ENCODE assay signal across 31 mouse cellular contexts in genomic region chr12:50981318-50981717, GRCm38 (mm10).
"Had no signal": no experiment of that assay in that cellular context is flagged by ENCODE, and none has a peak within 500 bp of the region (broad histone marks: within the 10 kb centered on the region; RNA-seq: fewer than 3 reads in every experiment).

No protein-coding gene starts in this region.

- DNase-seq: left cerebral cortex, postnatal 4 days; liver; liver, embryonic 13.5 days; liver, postnatal 0 days; lung, adult 18-20 months; lung, adult 2 months; lung, embryonic 14.5 days; lung, postnatal 10 days; lung, postnatal 14 days; lung, postnatal 36 days; lung, postnatal 4 days; midbrain, embryonic 14.5 days had no signal

- H3K27ac ChIP-seq: left cerebral cortex, adult 2 months; limb, embryonic 12.5 days; limb, embryonic 13.5 days; limb, embryonic 15.5 days; liver, embryonic 12.5 days; liver, embryonic 13.5 days; liver, embryonic 14.5 days; liver, embryonic 15.5 days; lung, embryonic 15.5 days; macrophage; midbrain, embryonic 10.5 days; midbrain, embryonic 12.5 days; midbrain, embryonic 13.5 days; midbrain, embryonic 15.5 days; neural tube, embryonic 12.5 days had no signal

- H3K4me2 ChIP-seq: limb, embryonic 12.5 days; limb, embryonic 13.5 days; limb, embryonic 15.5 days; liver, embryonic 11.5 days; liver, embryonic 12.5 days; liver, embryonic 13.5 days; liver, embryonic 15.5 days; lung, embryonic 14.5 days; lung, embryonic 15.5 days; midbrain, embryonic 12.5 days; midbrain, embryonic 13.5 days; midbrain, embryonic 15.5 days; neural tube, embryonic 12.5 days had no signal

- H3K9ac ChIP-seq: limb, embryonic 12.5 days; limb, embryonic 13.5 days; limb, embryonic 15.5 days; liver, embryonic 12.5 days; liver, embryonic 13.5 days; liver, embryonic 14.5 days; liver, embryonic 15.5 days; liver, postnatal 0 days; lung, embryonic 14.5 days; lung, embryonic 15.5 days; midbrain, embryonic 12.5 days; midbrain, embryonic 13.5 days; midbrain, embryonic 15.5 days; neural tube, embryonic 12.5 days had no signal

- H3K4me1 ChIP-seq: limb, embryonic 12.5 days; limb, embryonic 13.5 days; limb, embryonic 15.5 days; liver, embryonic 12.5 days; liver, embryonic 13.5 days; liver, embryonic 15.5 days; lung, embryonic 15.5 days; megakaryocyte, embryonic 14.5 days; midbrain, embryonic 10.5 days; midbrain, embryonic 12.5 days; midbrain, embryonic 13.5 days; midbrain, embryonic 15.5 days; neural tube, embryonic 12.5 days had no signal

- H3K27me3 ChIP-seq: limb, embryonic 12.5 days; limb, embryonic 13.5 days; limb, embryonic 15.5 days; liver, embryonic 12.5 days; liver, embryonic 13.5 days; liver, embryonic 15.5 days; lung, embryonic 15.5 days; megakaryocyte, embryonic 14.5 days; midbrain, embryonic 12.5 days; midbrain, embryonic 15.5 days; neural tube, embryonic 12.5 days had no signal

- H3K36me3 ChIP-seq: limb, embryonic 12.5 days; limb, embryonic 13.5 days; limb, embryonic 15.5 days; liver, embryonic 12.5 days; liver, embryonic 13.5 days; liver, embryonic 15.5 days; lung, embryonic 15.5 days; midbrain, embryonic 10.5 days; midbrain, embryonic 12.5 days; midbrain, embryonic 13.5 days; midbrain, embryonic 15.5 days; neural tube, embryonic 12.5 days had no signal

- H3K4me3 ChIP-seq: left cerebral cortex, adult 2 months; limb, embryonic 12.5 days; limb, embryonic 13.5 days; limb, embryonic 15.5 days; liver, embryonic 12.5 days; liver, embryonic 13.5 days; liver, embryonic 15.5 days; lung, embryonic 15.5 days; megakaryocyte, embryonic 14.5 days; midbrain, embryonic 10.5 days; midbrain, embryonic 12.5 days; midbrain, embryonic 13.5 days; midbrain, embryonic 15.5 days; myocyte; neural tube, embryonic 12.5 days had no signal

- H3K9me3 ChIP-seq: limb, embryonic 12.5 days; limb, embryonic 13.5 days; limb, embryonic 15.5 days; liver, embryonic 12.5 days; liver, embryonic 13.5 days; liver, embryonic 15.5 days; lung, embryonic 15.5 days; midbrain, embryonic 10.5 days; midbrain, embryonic 12.5 days; midbrain, embryonic 13.5 days; midbrain, embryonic 15.5 days; neural tube, embryonic 12.5 days had no signal

- ATAC-seq: liver, embryonic 12.5 days; liver, postnatal 0 days; lung, postnatal 0 days; midbrain, embryonic 13.5 days; midbrain, embryonic 15.5 days; midbrain, embryonic 16.5 days had no signal
